Mouse (Mus musculus): ENCODE measurements around the gene Fcgbp. TPM values are rescaled to one million over a fixed set of nuclear protein-coding genes. Genes with fewer than 3 reads are reported as not detected.

Fcgbp gene
- polyA plus RNA-seq, 1 experiment, result not detected

GRCm38 (mm10) chr7:28104670-28105069, 33.6 kb downstream of the Fcgbp start:
- no peaks in the 10 kb centered on the region for H3K79me2 ChIP-seq (ENCODE audit: control insufficient read depth, insufficient read depth)
- TF ChIP-seq TCF12 (IDR thresholded peaks at IDR 0.05; ENCODE audit: insufficient read depth, poor library complexity, severe bottlenecking) (no peak), MAX (IDR thresholded peaks at IDR 0.05; ENCODE audit: low read depth) (no peak), POLR2AphosphoS2 (IDR thresholded peaks at IDR 0.05; ENCODE audit: insufficient read length, low read depth) (no peak), TCF3 (IDR thresholded peaks at IDR 0.05; ENCODE audit: insufficient read length, low read depth) (no peak), MYOD1 (IDR thresholded peaks at IDR 0.05; ENCODE audit: control insufficient read depth in 1 of 3, insufficient read length in 2 of 3, low read depth in 2 of 3) (no peak), USF1 (IDR thresholded peaks at IDR 0.05; ENCODE audit: low read depth) (no peak), SRF (IDR thresholded peaks at IDR 0.05; ENCODE audit: control insufficient read depth, insufficient read length, low read depth) (no peak), CEBPB (IDR thresholded peaks at IDR 0.05; ENCODE audit: insufficient read depth, poor library complexity, severe bottlenecking) (no peak), E2F4 (IDR thresholded peaks at IDR 0.05; ENCODE audit: insufficient read depth) (no peak), POLR2A (IDR thresholded peaks at IDR 0.05; ENCODE audit: insufficient read length, low read depth) (no peak)
- H3ac ChIP-seq (ENCODE audit: control insufficient read depth, insufficient read length), result no peak overlapping the region
- H3K36me3 ChIP-seq (ENCODE audit: control insufficient read depth, insufficient read depth), result no peaks in the 10 kb centered on the region
- H3K27me3 ChIP-seq (ENCODE audit: control insufficient read depth, insufficient read depth, insufficient read length), result peaks cover 52% of the 10 kb centered on the region
- H3K4me2 ChIP-seq (ENCODE audit: low read depth), result no peak overlapping the region
- H3K4me3 ChIP-seq, result no peak overlapping the region

GRCm38 (mm10) chr7:28106241-28106640, 35.2 kb downstream of the Fcgbp start:
- Histone ChIP-seq H3K36me3 (ENCODE audit: control insufficient read depth, insufficient read depth) (no peaks in the 10 kb centered on the region), H3ac (ENCODE audit: control insufficient read depth, insufficient read length) (no peak overlapping the region), H3K27me3 (ENCODE audit: control insufficient read depth, insufficient read depth, insufficient read length) (peaks cover 39% of the 10 kb centered on the region), H3K4me3 (no peak overlapping the region), H3K79me2 (ENCODE audit: control insufficient read depth, insufficient read depth) (no peaks in the 10 kb centered on the region), H3K4me2 (ENCODE audit: low read depth) (no peak overlapping the region)
- TF ChIP-seq MAX (IDR thresholded peaks at IDR 0.05; ENCODE audit: low read depth), result no peak
- TF ChIP-seq TCF3 (IDR thresholded peaks at IDR 0.05; ENCODE audit: insufficient read length, low read depth), result no peak
- TF ChIP-seq REST (IDR thresholded peaks at IDR 0.05; ENCODE audit: insufficient read depth, insufficient read length), result no peak
- no peak for TF ChIP-seq POLR2A (IDR thresholded peaks at IDR 0.05; ENCODE audit: insufficient read length, low read depth)
- no peak for TF ChIP-seq USF1 (IDR thresholded peaks at IDR 0.05; ENCODE audit: low read depth)
- no peak for TF ChIP-seq MYOG (IDR thresholded peaks at IDR 0.05; ENCODE audit: control insufficient read depth in 1 of 3, insufficient read depth in 1 of 3, insufficient read length in 2 of 3, low read depth in 2 of 3)
- no peak for TF ChIP-seq POLR2AphosphoS2 (IDR thresholded peaks at IDR 0.05; ENCODE audit: insufficient read length, low read depth)
- TF ChIP-seq TCF12 (IDR thresholded peaks at IDR 0.05; ENCODE audit: insufficient read depth, poor library complexity, severe bottlenecking), result no peak
- TF ChIP-seq CEBPB (IDR thresholded peaks at IDR 0.05; ENCODE audit: insufficient read depth, poor library complexity, severe bottlenecking), result no peak
- no peak for TF ChIP-seq E2F4 (IDR thresholded peaks at IDR 0.05; ENCODE audit: insufficient read depth)
- no peak for TF ChIP-seq SRF (IDR thresholded peaks at IDR 0.05; ENCODE audit: control insufficient read depth, insufficient read length, low read depth)
- no peak for TF ChIP-seq MYOD1 (IDR thresholded peaks at IDR 0.05; ENCODE audit: control insufficient read depth in 1 of 3, insufficient read length in 2 of 3, low read depth in 2 of 3)

- H3K4me2 ChIP-seq (ENCODE audit: low read depth), result no peak overlapping the region
- no peaks in the 10 kb centered on the region for H3K36me3 ChIP-seq (ENCODE audit: control insufficient read depth, insufficient read depth)
- peaks cover 33% of the 10 kb centered on the region for H3K27me3 ChIP-seq (ENCODE audit: control insufficient read depth, insufficient read depth, insufficient read length)
- no peaks in the 10 kb centered on the region for H3K79me2 ChIP-seq (ENCODE audit: control insufficient read depth, insufficient read depth)
- no peak overlapping the region for H3ac ChIP-seq (ENCODE audit: control insufficient read depth, insufficient read length)
- no peak overlapping the region for H3K4me3 ChIP-seq
- no peak for TF ChIP-seq TCF3 (IDR thresholded peaks at IDR 0.05; ENCODE audit: insufficient read length, low read depth)
- no peak for TF ChIP-seq E2F4 (IDR thresholded peaks at IDR 0.05; ENCODE audit: insufficient read depth)
- TF ChIP-seq USF1 (IDR thresholded peaks at IDR 0.05; ENCODE audit: low read depth), result no peak
- TF ChIP-seq POLR2A (IDR thresholded peaks at IDR 0.05; ENCODE audit: insufficient read length, low read depth), result no peak
- no peak for TF ChIP-seq MYOD1 (IDR thresholded peaks at IDR 0.05; ENCODE audit: control insufficient read depth in 1 of 3, insufficient read length in 2 of 3, low read depth in 2 of 3)
- TF ChIP-seq POLR2AphosphoS2 (IDR thresholded peaks at IDR 0.05; ENCODE audit: insufficient read length, low read depth), result no peak
- no peak for TF ChIP-seq SRF (IDR thresholded peaks at IDR 0.05; ENCODE audit: control insufficient read depth, insufficient read length, low read depth)
- no peak for TF ChIP-seq TCF12 (IDR thresholded peaks at IDR 0.05; ENCODE audit: insufficient read depth, poor library complexity, severe bottlenecking)
- TF ChIP-seq CEBPB (IDR thresholded peaks at IDR 0.05; ENCODE audit: insufficient read depth, poor library complexity, severe bottlenecking), result no peak
- no peak for TF ChIP-seq MAX (IDR thresholded peaks at IDR 0.05; ENCODE audit: low read depth)
- TF ChIP-seq REST (IDR thresholded peaks at IDR 0.05; ENCODE audit: insufficient read depth, insufficient read length), result no peak
- no peak for TF ChIP-seq MYOG (IDR thresholded peaks at IDR 0.05; ENCODE audit: control insufficient read depth in 1 of 3, insufficient read depth in 1 of 3, insufficient read length in 2 of 3, low read depth in 2 of 3)
These were observed 43.6 kb downstream of the Fcgbp start for GRCm38 (mm10) chr7:28114648-28115047.

GRCm38 (mm10) chr7:28129166-28129565, 58.1 kb downstream of the Fcgbp start, which contains the start of gene 9530053A07Rik:
TSS of gene 9530053A07Rik (plus strand) at chr7:28129466.
- Histone ChIP-seq H3ac (ENCODE audit: control insufficient read depth, insufficient read length) (no peak within 1 kb of the TSS), H3K79me2 (ENCODE audit: control insufficient read depth, insufficient read depth) (no peaks in the 10 kb centered on the region), H3K36me3 (ENCODE audit: control insufficient read depth, insufficient read depth) (no peaks in the 10 kb centered on the region), H3K4me3 (no peak within 1 kb of the TSS), H3K4me2 (ENCODE audit: low read depth) (no peak within 1 kb of the TSS), H3K27me3 (ENCODE audit: control insufficient read depth, insufficient read depth, insufficient read length) (peaks cover 15% of the 10 kb centered on the region)
- TF ChIP-seq USF1 (IDR thresholded peaks at IDR 0.05; ENCODE audit: low read depth), result no peak
- TF ChIP-seq TCF3 (IDR thresholded peaks at IDR 0.05; ENCODE audit: insufficient read length, low read depth), result no peak
- no peak for TF ChIP-seq POLR2A (IDR thresholded peaks at IDR 0.05; ENCODE audit: insufficient read length, low read depth)

GRCm38 (mm10) chr7:28137613-28138012, 66.6 kb downstream of the Fcgbp start:
- Histone ChIP-seq H3K27me3 (ENCODE audit: control insufficient read depth, insufficient read depth, insufficient read length) (peaks cover 28% of the 10 kb centered on the region), H3K4me2 (ENCODE audit: low read depth) (no peak overlapping the region), H3ac (ENCODE audit: control insufficient read depth, insufficient read length) (no peak overlapping the region), H3K4me3 (no peak overlapping the region), H3K36me3 (ENCODE audit: control insufficient read depth, insufficient read depth) (no peaks in the 10 kb centered on the region), H3K79me2 (ENCODE audit: control insufficient read depth, insufficient read depth) (no peaks in the 10 kb centered on the region)
- TF ChIP-seq MAX (IDR thresholded peaks at IDR 0.05; ENCODE audit: low read depth) (no peak), TCF12 (IDR thresholded peaks at IDR 0.05; ENCODE audit: insufficient read depth, poor library complexity, severe bottlenecking) (no peak), MYOG (IDR thresholded peaks at IDR 0.05; ENCODE audit: control insufficient read depth in 1 of 3, insufficient read depth in 1 of 3, insufficient read length in 2 of 3, low read depth in 2 of 3) (no peak), POLR2AphosphoS2 (IDR thresholded peaks at IDR 0.05; ENCODE audit: insufficient read length, low read depth) (no peak), MYOD1 (IDR thresholded peaks at IDR 0.05; ENCODE audit: control insufficient read depth in 1 of 3, insufficient read length in 2 of 3, low read depth in 2 of 3) (no peak), SRF (IDR thresholded peaks at IDR 0.05; ENCODE audit: control insufficient read depth, insufficient read length, low read depth) (no peak), USF1 (IDR thresholded peaks at IDR 0.05; ENCODE audit: low read depth) (no peak)
